In genomic region chr6:4612431-4612830, GRCm38 (mm10) we compare ENCODE assay signal across 19 mouse cellular contexts.
"Had no signal": no experiment of that assay in that cellular context is flagged by ENCODE, and none has a peak within 500 bp of the region (broad histone marks: within the 10 kb centered on the region; RNA-seq: fewer than 3 reads in every experiment).

No protein-coding gene starts in this region.

- H3K4me1 ChIP-seq: lung, embryonic 15.5 days; midbrain, embryonic 13.5 days; midbrain, embryonic 15.5 days had no signal

- H3K27ac ChIP-seq: liver, embryonic 15.5 days; lung, embryonic 15.5 days; macrophage; midbrain, embryonic 13.5 days; midbrain, embryonic 15.5 days; neural tube, embryonic 12.5 days had no signal

- H3K4me2 ChIP-seq: liver, embryonic 15.5 days; lung, embryonic 15.5 days; midbrain, embryonic 11.5 days; midbrain, embryonic 13.5 days; midbrain, embryonic 15.5 days; neural tube, embryonic 12.5 days had no signal

- H3K9me3 ChIP-seq: liver, embryonic 15.5 days; lung, embryonic 15.5 days; midbrain, embryonic 13.5 days; midbrain, embryonic 15.5 days; neural tube, embryonic 12.5 days had no signal

- ATAC-seq: liver, postnatal 0 days; lung, postnatal 0 days; midbrain, embryonic 13.5 days; midbrain, embryonic 15.5 days had no signal

- H3K27me3 ChIP-seq: liver, embryonic 15.5 days; lung, embryonic 15.5 days; megakaryocyte, embryonic 14.5 days; midbrain, embryonic 13.5 days; midbrain, embryonic 15.5 days; neural tube, embryonic 12.5 days had no signal

- H3K9ac ChIP-seq: liver, embryonic 15.5 days; liver, postnatal 0 days; lung, embryonic 15.5 days; midbrain, embryonic 13.5 days; midbrain, embryonic 15.5 days; neural tube, embryonic 12.5 days had no signal

- DNase-seq: liver, postnatal 0 days; lung, adult 2 months; lung, postnatal 14 days; lung, postnatal 36 days; retina, postnatal 1 day; right cerebral cortex, adult 18-20 months; right cerebral cortex, postnatal 14 days; thymus, adult 18-20 months; thymus, postnatal 14 days; thymus, postnatal 36 days had no signal

- H3K4me3 ChIP-seq: liver, embryonic 15.5 days; lung, embryonic 15.5 days; midbrain, embryonic 13.5 days; midbrain, embryonic 15.5 days; neural tube, embryonic 12.5 days had no signal
